Mouse (Mus musculus): Measurements from ENCODE around the gene Plxnb1. TPM values are rescaled to one million over a fixed set of nuclear protein-coding genes. Genes with fewer than 3 reads are reported as not detected.

The Plxnb1 gene
- total and polyA plus RNA-seq, 3 experiments = under 0.01 TPM; not detected in 2

- Histone ChIP-seq H3K36me3 (replicated peaks in 1 of 2; ENCODE audit: control insufficient read depth in 1 of 2, insufficient read depth in 1 of 2, low read length in 1 of 2) (peaks cover 9 to 39% of the 10 kb centered on the region in 2 experiments), H3K4me2 (ENCODE audit: insufficient read depth, low read depth, poor library complexity, severe bottlenecking) (peak overlapping the region; percentile 79; the same call in 1 of the 2 replicates), H3K4me3 (replicated peaks in 1 of 3; ENCODE audit: low read depth in 2 of 3, low read length in 2 of 3, poor library complexity in 1 of 3) (peak overlapping the region; percentile 82 to 86 (median 84)), H3K27me3 (replicated peaks) (no peaks in the 10 kb centered on the region), H3K9me3 (replicated peaks; ENCODE audit: low read length) (no peaks in the 10 kb centered on the region), H3K27ac (ENCODE audit: insufficient read depth, low read depth) (no peak overlapping the region), H3K79me2 (replicated peaks; ENCODE audit: control insufficient read depth, extremely low read depth, insufficient read depth, poor library complexity, severe bottlenecking) (peaks cover 27% of the 10 kb centered on the region), H3K4me1 (ENCODE audit: control insufficient read depth in 1 of 2, insufficient read depth in 2 of 2) (peaks cover 2 to 31% of the 10 kb centered on the region in 2 experiments; a peak in 3 of 4 replicates), H3K9ac (ENCODE audit: insufficient read depth, low read depth) (peak overlapping the region; percentile 87)
- dilution Hi-C loops (cut with MboI; ENCODE audit: extremely low pct_ligation_motif_present, extremely low pct_unique_long_range_greater_than_20kb, low sequenced_read_pairs) (no loop called here), in situ Hi-C loops (cut with MboI; ENCODE audit: low pct_ligation_motif_present, low pct_unique_long_range_greater_than_20kb, low sequenced_read_pairs) (loop anchor here (5.0 kb wide), 1 partner anchor 36 kb away; no protein-coding TSS in a partner anchor)
- TF ChIP-seq EP300 (IDR thresholded peaks at IDR 0.05; ENCODE audit: low read length) (no peak), MAX (IDR thresholded peaks at IDR 0.05; ENCODE audit: low read length) (no peak), IRF4 (IDR thresholded peaks at IDR 0.05; ENCODE audit: low read depth, low read length) (no peak), JUND (conservative IDR thresholded peaks at IDR 0.05; ENCODE audit: low read depth, low read length) (no peak), CHD1 (IDR thresholded peaks at IDR 0.05; ENCODE audit: low read depth, low read length) (no peak), PAX5 (IDR thresholded peaks at IDR 0.05; ENCODE audit: low read length) (no peak), NELFE (IDR thresholded peaks at IDR 0.05; ENCODE audit: low read depth, low read length) (no peak), ZMIZ1 (IDR thresholded peaks at IDR 0.05; ENCODE audit: low read depth, low read length) (no peak), TBP (conservative IDR thresholded peaks at IDR 0.05; ENCODE audit: low read depth, low read length) (no peak), JUN (IDR thresholded peaks at IDR 0.05; ENCODE audit: insufficient read depth, low read depth, low read length) (no peak), HCFC1 (IDR thresholded peaks at IDR 0.05; ENCODE audit: low read depth, low read length) (no peak), MAZ (IDR thresholded peaks at IDR 0.05; ENCODE audit: low read depth, low read length) (no peak), CHD2 (IDR thresholded peaks at IDR 0.05; ENCODE audit: low read length) (no peak), ZNF384 (IDR thresholded peaks at IDR 0.05; ENCODE audit: low read depth, low read length) (no peak), MXI1 (IDR thresholded peaks at IDR 0.05; ENCODE audit: low read depth, low read length) (no peak), GABPA (IDR thresholded peaks at IDR 0.05; ENCODE audit: insufficient replicate concordance, low read depth, low read length) (no peak), USF1 (IDR thresholded peaks at IDR 0.05; ENCODE audit: low read depth, low read length) (no peak)
- DNase-seq (ENCODE audit: extremely low read depth) = no peak
Measured at GRCm38 (mm10) chr9:109081749-109082123, 13.5 kb upstream of the Plxnb1 start.

DNA sequence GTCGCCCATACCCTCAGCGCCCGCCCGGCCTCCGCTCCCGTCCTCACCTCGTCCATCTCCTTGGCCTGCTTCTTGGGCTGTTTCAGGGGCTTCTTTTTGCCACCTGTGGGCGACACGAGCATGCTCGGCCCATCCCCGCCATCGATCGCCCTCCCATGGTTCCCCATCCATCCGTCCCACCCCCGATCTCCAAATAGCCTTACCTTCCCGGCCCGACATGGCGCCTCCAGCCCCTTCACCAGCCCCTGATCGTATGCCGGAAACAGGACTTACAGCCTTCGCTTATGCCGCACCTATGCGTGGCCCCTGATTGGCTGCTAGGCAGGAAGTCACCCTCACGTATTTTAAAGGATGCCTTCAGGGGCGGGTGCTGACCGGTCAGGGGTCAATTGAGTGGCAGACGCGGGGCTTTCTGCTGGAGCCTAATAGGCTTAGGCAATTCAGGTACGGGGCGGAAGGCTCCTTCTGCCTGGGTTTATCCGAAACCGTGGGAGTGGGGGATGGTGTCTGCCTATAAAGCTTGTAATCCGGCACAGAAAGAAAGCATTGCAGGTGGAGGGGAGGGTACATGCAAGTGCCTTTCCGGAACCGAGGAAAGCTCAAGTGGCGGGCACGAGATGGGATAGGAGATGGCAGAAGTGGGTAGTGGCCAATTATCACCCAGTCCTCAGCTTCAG, 12.9 kb upstream of the Plxnb1 start, which contains the start of the genes Ccdc51 and Tma7:
TSS of gene Ccdc51 (plus strand) at position 370 of the 677 bp plus-strand sequence.
TSS of gene Tma7 (minus strand) at position 464 of the 677 bp plus-strand sequence.
- peaks cover 9 to 39% of the 10 kb centered on the region in 2 experiments for H3K36me3 ChIP-seq (replicated peaks in 1 of 2; ENCODE audit: control insufficient read depth in 1 of 2, insufficient read depth in 1 of 2, low read length in 1 of 2)
- in situ Hi-C loops (cut with MboI; ENCODE audit: low pct_ligation_motif_present, low pct_unique_long_range_greater_than_20kb, low sequenced_read_pairs) = loop anchor here (5.0 kb wide), 1 partner anchor 35 kb away; no protein-coding TSS in a partner anchor
- no peak for TF ChIP-seq ZC3H11A (IDR thresholded peaks at IDR 0.05; ENCODE audit: low read depth, low read length)
- no peak for TF ChIP-seq SMC3 (IDR thresholded peaks at IDR 0.05; ENCODE audit: low read depth, low read length)
- TF ChIP-seq IRF4 (IDR thresholded peaks at IDR 0.05; ENCODE audit: low read depth, low read length) = no peak
- TF ChIP-seq NELFE (IDR thresholded peaks at IDR 0.05; ENCODE audit: low read depth, low read length) = peak; percentile 95
- no peak for TF ChIP-seq RAD21 (IDR thresholded peaks at IDR 0.05; ENCODE audit: low read depth, low read length)
- TF ChIP-seq SIN3A (IDR thresholded peaks at IDR 0.05; ENCODE audit: low read length) = peak; percentile 76
- peak; percentile 66; the same call in 1 of the 2 replicates for TF ChIP-seq TCF12 (IDR thresholded peaks at IDR 0.05; ENCODE audit: low read depth, low read length)
- TF ChIP-seq TBP (conservative IDR thresholded peaks at IDR 0.05; ENCODE audit: low read depth, low read length) = peak; percentile 88
- TF ChIP-seq POLR2A (IDR thresholded peaks at IDR 0.05; ENCODE audit: low read depth, low read length) = peak; percentile 88
- TF ChIP-seq MEF2A (IDR thresholded peaks at IDR 0.05; ENCODE audit: borderline replicate concordance, low read depth, low read length) = 0 out of 2 replicates have a peak, but pooled peaks have one; percentile 31
- peak; percentile 76; the same call in 1 of the 2 replicates for TF ChIP-seq KAT2A (IDR thresholded peaks at IDR 0.05; ENCODE audit: insufficient replicate concordance, low read length)
- no peak for TF ChIP-seq MAFK (IDR thresholded peaks at IDR 0.05; ENCODE audit: insufficient replicate concordance, low read length)
- peak; percentile 40; the same call in 1 of the 2 replicates for TF ChIP-seq MAX (IDR thresholded peaks at IDR 0.05; ENCODE audit: low read length)
- no peak for TF ChIP-seq GABPA (IDR thresholded peaks at IDR 0.05; ENCODE audit: insufficient replicate concordance, low read depth, low read length)
- peak; percentile 93 for TF ChIP-seq ELF1 (IDR thresholded peaks at IDR 0.05; ENCODE audit: low read depth, low read length)
- TF ChIP-seq BHLHE40 (IDR thresholded peaks at IDR 0.05; ENCODE audit: low read depth, low read length) = peak; percentile 49; the same call in 1 of the 2 replicates
- TF ChIP-seq POLR2AphosphoS2 (IDR thresholded peaks at IDR 0.05; ENCODE audit: low read depth, low read length) = peak; percentile 74; the same call in 1 of the 2 replicates
- peak; percentile 78 for TF ChIP-seq ZMIZ1 (IDR thresholded peaks at IDR 0.05; ENCODE audit: low read depth, low read length)
- TF ChIP-seq MAZ (IDR thresholded peaks at IDR 0.05; ENCODE audit: low read depth, low read length) = 0 out of 2 replicates have a peak, but pooled peaks have one; percentile 46
- TF ChIP-seq UBTF (IDR thresholded peaks at IDR 0.05; ENCODE audit: low read depth, low read length) = peak; percentile 78; the same call in 1 of the 2 replicates
- TF ChIP-seq CHD1 (IDR thresholded peaks at IDR 0.05; ENCODE audit: low read depth, low read length) = no peak

More for the DNA sequence above, 12.9 kb upstream of the Plxnb1 start, which contains the start of the genes Ccdc51 and Tma7:
- Histone ChIP-seq H3K9ac (ENCODE audit: insufficient read depth, low read depth) (peak within 1 kb of the TSS; percentile 87), H3K27ac (ENCODE audit: insufficient read depth, low read depth) (no peak within 1 kb of the TSS), H3K79me2 (replicated peaks; ENCODE audit: control insufficient read depth, extremely low read depth, insufficient read depth, poor library complexity, severe bottlenecking) (peaks cover 27% of the 10 kb centered on the region), H3K4me3 (replicated peaks in 1 of 3; ENCODE audit: low read depth in 2 of 3, low read length in 2 of 3, poor library complexity in 1 of 3) (peak within 1 kb of the TSS; percentile 82 to 86 (median 84)), H3K4me2 (ENCODE audit: insufficient read depth, low read depth, poor library complexity, severe bottlenecking) (peak within 1 kb of the TSS; percentile 93), H3K27me3 (replicated peaks) (no peaks in the 10 kb centered on the region), H3K4me1 (ENCODE audit: control insufficient read depth in 1 of 2, insufficient read depth in 2 of 2) (peaks cover 2 to 31% of the 10 kb centered on the region in 2 experiments; a peak in 3 of 4 replicates), H3K9me3 (replicated peaks; ENCODE audit: low read length) (no peaks in the 10 kb centered on the region)
- DNase-seq (ENCODE audit: extremely low read depth) = peak; percentile 93
- dilution Hi-C loops (cut with MboI; ENCODE audit: extremely low pct_ligation_motif_present, extremely low pct_unique_long_range_greater_than_20kb, low sequenced_read_pairs) = no loop called here

Data from CH12.LX (cell line).